Mouse (Mus musculus): ENCODE data around the gene Zfhx3. TPM values are rescaled to one million over a fixed set of nuclear protein-coding genes. Genes with fewer than 3 reads are reported as not detected.
A peak's percentile ranks its signal among the peaks of the same experiment; 100 is the strongest.

Zfhx3 gene
- polyA plus RNA-seq, 1 experiment, result 6.6 TPM

GRCm38 (mm10) chr8:108592028-108592724 lies 649.7 kb downstream of the Zfhx3 start:
- Histone ChIP-seq H3K4me3 (replicated peaks; ENCODE audit: control insufficient read depth, low read depth, low read length) (no peak overlapping the region), H3K27ac (ENCODE audit: control insufficient read depth, insufficient read depth, low read depth, low read length, poor library complexity) (no peak overlapping the region), H3K4me1 (ENCODE audit: control insufficient read depth, insufficient read depth, low read length) (peaks cover 2% of the 10 kb centered on the region)
- TF ChIP-seq CTCF (IDR thresholded peaks at IDR 0.05; ENCODE audit: control insufficient read depth, insufficient read depth, low read length) (no peak), POLR2A (IDR thresholded peaks at IDR 0.05; ENCODE audit: borderline replicate concordance, control insufficient read depth, low read depth, low read length) (no peak)
- WGBS, result 63% methylated on average over 11 of the region's 11 CpGs

- H3K27ac ChIP-seq (ENCODE audit: control insufficient read depth, insufficient read depth, low read depth, low read length, poor library complexity), result no peak overlapping the region
- H3K4me3 ChIP-seq (replicated peaks; ENCODE audit: control insufficient read depth, low read depth, low read length), result no peak overlapping the region
- WGBS, result 78% methylated on average over 13 of the region's 13 CpGs
- H3K4me1 ChIP-seq (ENCODE audit: control insufficient read depth, insufficient read depth, low read length), result peaks cover 2% of the 10 kb centered on the region
- TF ChIP-seq CTCF (IDR thresholded peaks at IDR 0.05; ENCODE audit: control insufficient read depth, insufficient read depth, low read length) (no peak), POLR2A (IDR thresholded peaks at IDR 0.05; ENCODE audit: borderline replicate concordance, control insufficient read depth, low read depth, low read length) (no peak)
Observed at GRCm38 (mm10) chr8:108592990-108593589, 650.6 kb downstream of the Zfhx3 start.

GRCm38 (mm10) chr8:108593891-108594290 lies 651.4 kb downstream of the Zfhx3 start:
- TF ChIP-seq POLR2A (IDR thresholded peaks at IDR 0.05; ENCODE audit: borderline replicate concordance, control insufficient read depth, low read depth, low read length), result no peak
- TF ChIP-seq CTCF (IDR thresholded peaks at IDR 0.05; ENCODE audit: control insufficient read depth, insufficient read depth, low read length), result no peak
- Histone ChIP-seq H3K27ac (ENCODE audit: control insufficient read depth, insufficient read depth, low read depth, low read length, poor library complexity) (no peak overlapping the region), H3K4me3 (replicated peaks; ENCODE audit: control insufficient read depth, low read depth, low read length) (no peak overlapping the region), H3K4me1 (ENCODE audit: control insufficient read depth, insufficient read depth, low read length) (peaks cover 2% of the 10 kb centered on the region)
- WGBS, result 86% methylated on average over 9 of the region's 9 CpGs

GRCm38 (mm10) chr8:108594361-108595060 lies 652.1 kb downstream of the Zfhx3 start:
- Histone ChIP-seq H3K4me3 (replicated peaks; ENCODE audit: control insufficient read depth, low read depth, low read length) (no peak overlapping the region), H3K4me1 (ENCODE audit: control insufficient read depth, insufficient read depth, low read length) (peaks cover 2% of the 10 kb centered on the region), H3K27ac (ENCODE audit: control insufficient read depth, insufficient read depth, low read depth, low read length, poor library complexity) (no peak overlapping the region)
- TF ChIP-seq POLR2A (IDR thresholded peaks at IDR 0.05; ENCODE audit: borderline replicate concordance, control insufficient read depth, low read depth, low read length) (no peak), CTCF (IDR thresholded peaks at IDR 0.05; ENCODE audit: control insufficient read depth, insufficient read depth, low read length) (no peak)
- 78% methylated on average over 9 of the region's 9 CpGs for WGBS

- H3K4me3 ChIP-seq (replicated peaks; ENCODE audit: control insufficient read depth, low read depth, low read length), result no peak overlapping the region
- TF ChIP-seq CTCF (IDR thresholded peaks at IDR 0.05; ENCODE audit: control insufficient read depth, insufficient read depth, low read length) (no peak), POLR2A (IDR thresholded peaks at IDR 0.05; ENCODE audit: borderline replicate concordance, control insufficient read depth, low read depth, low read length) (no peak)
- whole genome bisulfite sequencing, result 49% methylated on average over 9 of the region's 9 CpGs
- peaks cover 3% of the 10 kb centered on the region for H3K4me1 ChIP-seq (ENCODE audit: control insufficient read depth, insufficient read depth, low read length)
- no peak overlapping the region for H3K27ac ChIP-seq (ENCODE audit: control insufficient read depth, insufficient read depth, low read depth, low read length, poor library complexity)
Observed at GRCm38 (mm10) chr8:108595061-108595419, 652.6 kb downstream of the Zfhx3 start.

GRCm38 (mm10) chr8:108595721-108596495 lies 653.5 kb downstream of the Zfhx3 start:
- no peak overlapping the region for H3K27ac ChIP-seq (ENCODE audit: control insufficient read depth, insufficient read depth, low read depth, low read length, poor library complexity)
- 64% methylated on average over 19 of the region's 19 CpGs for WGBS

GRCm38 (mm10) chr8:108599003-108599402 lies 656.6 kb downstream of the Zfhx3 start:
- Histone ChIP-seq H3K4me3 (replicated peaks; ENCODE audit: control insufficient read depth, low read depth, low read length) (no peak overlapping the region), H3K4me1 (ENCODE audit: control insufficient read depth, insufficient read depth, low read length) (peaks cover 1% of the 10 kb centered on the region; the same call in 1 of the 2 replicates), H3K27ac (ENCODE audit: control insufficient read depth, insufficient read depth, low read depth, low read length, poor library complexity) (no peak overlapping the region)
- whole genome bisulfite sequencing, result 80% methylated on average over 8 of the region's 8 CpGs
- no peak for TF ChIP-seq POLR2A (IDR thresholded peaks at IDR 0.05; ENCODE audit: borderline replicate concordance, control insufficient read depth, low read depth, low read length)

More at GRCm38 (mm10) chr8:108595721-108596495, 653.5 kb downstream of the Zfhx3 start:
- TF ChIP-seq POLR2A (IDR thresholded peaks at IDR 0.05; ENCODE audit: borderline replicate concordance, control insufficient read depth, low read depth, low read length), result no peak
- no peak for TF ChIP-seq CTCF (IDR thresholded peaks at IDR 0.05; ENCODE audit: control insufficient read depth, insufficient read depth, low read length)
- Histone ChIP-seq H3K4me1 (ENCODE audit: control insufficient read depth, insufficient read depth, low read length) (peaks cover 3% of the 10 kb centered on the region), H3K4me3 (replicated peaks; ENCODE audit: control insufficient read depth, low read depth, low read length) (no peak overlapping the region)

- Histone ChIP-seq H3K27ac (ENCODE audit: control insufficient read depth, insufficient read depth, low read depth, low read length, poor library complexity) (no peak overlapping the region), H3K4me1 (ENCODE audit: control insufficient read depth, insufficient read depth, low read length) (peaks cover 1% of the 10 kb centered on the region; the same call in 1 of the 2 replicates), H3K4me3 (replicated peaks; ENCODE audit: control insufficient read depth, low read depth, low read length) (peak overlapping the region; percentile 62)
- 19% methylated on average over 6 of the region's 6 CpGs for WGBS
- TF ChIP-seq POLR2A (IDR thresholded peaks at IDR 0.05; ENCODE audit: borderline replicate concordance, control insufficient read depth, low read depth, low read length) (no peak), CTCF (IDR thresholded peaks at IDR 0.05; ENCODE audit: control insufficient read depth, insufficient read depth, low read length) (no peak)
Observed at GRCm38 (mm10) chr8:108599558-108599957, 657.1 kb downstream of the Zfhx3 start.
